Mouse (Mus musculus): ENCODE data around the gene Gm5269.

Gene Gm5269

DNA sequence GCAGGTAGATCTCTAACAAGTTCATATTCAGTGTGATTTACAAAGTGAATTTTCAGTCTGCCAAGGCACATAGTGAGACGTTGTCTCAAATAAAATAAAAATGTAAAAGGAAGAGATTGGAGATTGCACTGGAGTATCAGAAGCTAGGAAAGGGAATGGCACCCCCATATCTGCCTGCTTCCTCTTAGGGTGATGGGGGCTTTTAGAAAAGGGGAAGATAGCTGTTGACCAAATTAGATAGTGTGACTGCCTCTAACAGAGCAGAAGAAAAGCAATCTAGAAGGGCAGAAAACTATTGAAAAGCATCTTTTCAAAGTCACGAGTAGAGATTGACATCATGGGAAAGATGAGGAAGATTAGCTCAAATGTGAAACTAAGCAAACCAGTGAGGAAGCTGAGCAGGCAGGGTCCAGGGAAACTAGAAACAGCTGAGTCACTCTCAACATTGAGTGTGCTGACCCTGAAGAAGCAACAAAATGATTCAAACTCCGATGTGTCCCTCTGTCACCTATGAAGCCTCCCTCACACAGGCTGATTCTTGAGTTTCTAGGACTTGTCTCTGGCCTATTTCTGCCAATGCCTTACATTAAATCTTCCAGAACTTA, 8.7 kb downstream of the Gm5269 start:
- in situ Hi-C loops (cut with MboI, MseI): no loop called here

DNA sequence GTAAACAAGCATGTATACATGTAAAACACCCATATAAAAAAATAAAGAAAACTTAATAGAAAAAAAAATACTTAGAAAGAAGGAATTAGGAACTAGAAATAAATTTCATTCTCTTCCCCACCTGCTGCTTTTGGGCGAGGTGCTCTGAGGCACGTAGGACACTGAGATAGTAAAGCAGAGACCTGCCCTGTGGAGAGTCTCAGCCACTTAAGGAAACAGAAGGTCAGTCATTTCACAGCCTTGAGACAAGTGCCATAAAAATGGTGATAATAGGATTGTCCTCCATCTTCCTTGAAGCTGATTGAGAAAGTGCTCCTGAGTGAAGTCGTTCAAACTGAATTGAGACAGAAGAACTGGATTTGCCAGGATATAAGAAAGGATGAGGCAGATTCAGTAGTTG, 12.6 kb downstream of the Gm5269 start:
- in situ Hi-C loops (cut with MboI, MseI): no loop called here

DNA sequence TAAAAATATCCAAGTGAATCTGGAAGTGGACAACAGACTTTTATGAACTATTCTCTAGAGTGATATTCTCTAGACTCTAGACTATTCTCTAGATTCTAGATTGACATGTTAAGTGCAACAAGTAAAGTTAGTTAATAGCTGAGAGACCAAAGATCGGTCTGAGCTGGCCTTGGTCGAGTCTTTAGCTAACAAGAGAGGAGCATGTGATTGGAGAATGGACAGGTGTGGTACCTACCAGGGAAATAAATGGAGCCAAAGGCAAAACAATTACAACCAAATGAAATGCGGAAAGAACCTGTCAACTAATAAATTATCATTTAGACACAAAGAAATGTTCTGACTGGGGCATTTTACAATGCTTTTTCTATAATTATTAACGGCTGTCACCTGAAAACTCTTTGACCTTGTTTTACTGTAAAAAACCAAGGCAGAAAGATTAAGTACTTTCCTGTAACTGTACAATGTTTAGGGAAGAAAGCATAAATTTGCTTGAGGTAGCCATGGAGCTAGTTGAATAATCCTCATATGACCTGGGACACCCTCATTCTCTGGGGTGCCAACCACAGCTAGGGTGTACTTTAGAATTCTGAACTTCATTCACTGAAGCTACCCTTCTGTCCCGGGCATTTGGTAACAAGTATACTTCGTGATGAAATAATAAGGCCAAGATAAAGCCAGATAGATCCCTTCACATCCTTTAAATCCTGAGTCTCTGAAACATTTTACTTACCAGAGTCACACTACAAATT, 13.4 kb downstream of the Gm5269 start:
- in situ Hi-C loops (cut with MboI, MseI): no loop called here

DNA sequence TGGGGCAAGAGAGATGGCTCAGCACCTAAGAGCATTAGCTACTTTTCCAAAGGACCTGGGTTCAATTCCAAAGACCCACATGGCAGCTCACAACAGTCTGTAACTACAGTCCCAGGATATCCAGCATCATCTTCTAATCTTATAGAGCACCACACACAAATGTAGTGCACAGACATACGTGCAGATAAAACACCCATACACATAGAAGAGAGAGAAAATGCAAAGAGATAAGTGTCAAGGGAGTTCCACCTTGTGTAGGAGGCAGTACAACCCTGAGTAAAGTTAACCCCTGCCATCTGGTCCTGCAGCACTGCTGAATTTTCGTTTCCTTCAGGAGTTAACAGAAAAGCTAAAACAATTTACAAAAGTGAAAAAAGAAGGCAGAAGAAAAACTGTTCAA, 14.4 kb downstream of the Gm5269 start:
- in situ Hi-C loops (cut with MboI, MseI): no loop called here

DNA sequence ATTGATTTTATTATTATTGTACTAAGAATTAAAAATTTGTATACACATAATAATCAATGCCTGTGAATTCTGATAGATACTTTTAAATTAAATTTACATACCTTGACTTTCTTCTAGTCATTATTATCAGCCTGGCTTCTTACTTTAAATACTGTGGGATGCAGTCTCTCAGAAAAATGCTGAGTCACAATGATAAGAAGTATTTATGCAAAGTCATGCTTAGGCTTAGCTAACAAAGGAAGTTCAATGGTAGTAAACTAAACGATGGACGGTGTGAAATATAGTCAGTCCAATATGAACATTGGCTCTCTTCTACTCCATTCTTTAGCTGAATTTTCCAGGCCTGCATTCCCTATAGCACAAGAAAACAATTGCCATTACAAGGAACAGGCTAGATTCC, 16.8 kb downstream of the Gm5269 start:
- in situ Hi-C loops (cut with MboI, MseI): no loop called here

DNA sequence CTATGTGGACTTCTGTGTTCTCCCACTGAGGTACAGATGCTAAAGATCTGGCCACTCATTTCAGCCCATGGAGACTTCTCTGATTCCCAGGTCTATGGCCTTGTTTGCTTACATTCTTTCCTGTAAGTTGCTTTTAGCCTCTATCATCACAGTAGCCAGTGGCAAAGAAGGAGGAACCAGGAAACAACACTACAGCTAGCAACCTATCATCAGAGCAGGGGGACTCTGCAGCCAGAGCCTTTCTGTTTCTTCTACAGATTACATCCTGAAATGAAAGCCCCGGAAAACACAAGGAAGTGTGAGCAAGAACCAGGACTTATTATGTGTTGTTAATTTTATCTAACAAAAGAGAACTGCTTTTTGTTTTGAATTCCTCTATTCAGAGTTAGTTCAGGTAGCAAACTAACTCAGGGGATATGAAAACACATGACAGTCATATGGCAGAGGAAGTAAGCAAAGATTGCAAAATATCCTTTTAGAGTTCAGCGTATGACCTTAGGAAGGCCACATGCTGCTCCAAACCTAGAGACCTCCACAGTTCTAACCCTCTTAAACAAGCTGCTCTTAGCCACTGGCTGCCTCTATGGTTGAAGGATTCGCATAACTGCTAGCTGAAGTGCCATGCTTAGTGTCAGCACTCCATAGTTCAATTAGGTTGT, 21.5 kb downstream of the Gm5269 start:
- in situ Hi-C loops (cut with MboI, MseI): no loop called here

DNA sequence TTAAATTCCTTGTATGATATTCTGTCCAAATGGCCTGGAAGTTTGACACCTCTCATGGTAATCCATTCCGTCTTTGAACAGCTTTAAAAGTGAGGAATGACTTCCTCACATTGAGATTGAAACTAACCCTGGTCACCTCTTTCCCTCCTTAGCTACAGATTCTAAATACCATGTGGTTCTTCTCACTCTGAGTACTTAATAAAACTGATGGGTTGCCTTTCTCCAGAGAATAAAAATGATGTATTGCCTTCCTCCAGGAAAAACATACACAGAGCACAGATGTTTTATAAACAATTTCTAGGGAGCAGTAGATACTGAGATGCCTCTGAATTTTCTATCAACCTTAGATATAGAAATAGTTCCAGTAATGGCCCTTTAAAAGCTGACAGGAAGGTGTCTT, 22.0 kb downstream of the Gm5269 start:
- in situ Hi-C loops (cut with MboI, MseI): no loop called here

DNA sequence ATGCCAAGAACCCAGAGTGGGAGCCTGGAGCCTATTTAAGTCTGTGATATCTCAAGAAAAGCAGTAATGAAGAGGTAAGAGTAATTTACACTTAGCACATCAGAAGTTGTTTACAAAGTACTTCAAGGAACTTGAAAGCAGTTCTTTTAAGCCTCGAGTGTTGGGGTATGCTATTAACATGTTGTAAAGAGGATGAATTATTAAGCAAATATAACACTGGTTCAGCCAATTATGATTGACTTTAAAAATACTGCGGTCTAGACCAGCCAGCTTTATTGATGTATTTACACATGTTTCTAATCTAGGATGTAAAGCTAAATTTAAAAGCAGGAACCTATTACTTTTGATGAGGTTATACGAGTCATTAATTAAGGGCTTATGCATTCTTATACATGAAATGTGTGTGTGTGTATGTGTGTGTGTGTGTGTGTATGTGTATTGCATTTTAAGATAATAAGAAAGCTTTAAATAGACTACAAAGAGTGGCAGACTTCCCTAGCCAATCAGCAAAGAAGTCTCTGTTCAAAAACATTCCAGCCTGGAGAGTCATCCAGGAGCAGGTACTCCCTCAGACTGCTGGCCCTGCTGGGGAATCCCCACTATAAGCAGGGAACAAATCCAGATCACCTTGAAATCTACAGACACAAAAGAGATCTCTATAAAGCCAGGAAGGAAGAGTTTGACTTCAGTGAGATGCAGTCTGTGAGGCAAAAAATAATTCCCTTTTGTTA, 23.6 kb downstream of the Gm5269 start:
- in situ Hi-C loops (cut with MboI, MseI): no loop called here

DNA sequence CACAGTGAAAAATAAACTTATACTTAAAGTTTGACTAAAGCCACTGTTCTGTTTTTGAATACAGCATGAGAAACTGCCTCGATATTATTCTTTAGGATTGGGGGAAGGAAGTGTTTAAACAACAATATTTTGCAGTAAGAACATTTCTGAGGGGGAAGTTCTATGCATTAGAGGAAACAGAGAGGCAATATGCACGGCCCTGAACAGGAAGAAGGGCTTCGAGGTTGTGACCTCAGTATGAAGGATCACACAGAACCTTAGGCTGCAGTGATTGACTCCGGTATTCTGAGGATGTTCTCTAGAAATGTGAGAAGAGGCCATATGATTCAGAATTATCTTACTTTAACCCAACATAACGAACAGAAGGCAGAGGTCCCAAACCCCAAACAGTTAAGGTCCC, 24.3 kb downstream of the Gm5269 start:
- in situ Hi-C loops (cut with MboI, MseI): no loop called here

DNA sequence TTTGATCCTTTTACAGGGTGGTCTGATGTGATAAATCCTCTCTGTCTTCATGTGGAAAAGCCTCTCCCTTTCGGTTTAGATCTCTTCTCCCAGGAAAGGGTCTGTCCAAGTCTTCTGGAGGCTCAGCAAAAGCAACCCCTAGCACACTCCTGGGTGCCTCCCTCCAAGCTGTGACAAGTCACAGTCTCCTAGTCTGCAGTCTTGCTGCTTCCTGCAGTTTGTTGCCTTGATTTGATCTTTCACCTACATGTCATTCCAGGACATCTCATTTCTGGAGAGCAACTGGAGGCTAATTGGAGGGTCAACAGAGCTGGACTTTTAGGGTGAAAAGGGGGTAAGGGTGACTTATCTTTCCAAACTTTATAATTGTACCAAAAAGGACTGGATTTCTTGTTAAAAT, 24.8 kb downstream of the Gm5269 start:
- in situ Hi-C loops (cut with MboI, MseI): no loop called here

DNA sequence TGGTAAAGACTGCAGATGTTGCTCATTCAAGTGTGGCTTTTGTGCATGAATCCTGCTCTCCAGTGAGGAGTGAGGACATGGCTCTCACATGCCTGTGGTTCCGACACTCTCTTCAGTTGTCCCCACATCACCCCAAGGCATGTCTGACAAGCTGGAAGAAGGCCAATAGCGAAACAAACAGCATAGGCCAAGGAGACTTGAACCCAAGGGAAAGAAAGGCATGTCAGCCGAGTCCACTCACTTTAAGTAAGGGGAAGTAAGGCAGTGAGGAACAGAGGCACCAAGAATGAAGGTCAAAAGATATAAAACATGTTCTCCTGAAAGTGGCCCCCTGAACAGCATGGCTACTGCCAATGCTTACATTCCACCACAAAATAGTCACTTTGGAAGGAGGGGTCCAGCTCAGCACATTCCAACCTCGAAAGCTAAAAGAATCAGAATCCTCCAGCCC, 25.5 kb downstream of the Gm5269 start:
- in situ Hi-C loops (cut with MboI, MseI): no loop called here

DNA sequence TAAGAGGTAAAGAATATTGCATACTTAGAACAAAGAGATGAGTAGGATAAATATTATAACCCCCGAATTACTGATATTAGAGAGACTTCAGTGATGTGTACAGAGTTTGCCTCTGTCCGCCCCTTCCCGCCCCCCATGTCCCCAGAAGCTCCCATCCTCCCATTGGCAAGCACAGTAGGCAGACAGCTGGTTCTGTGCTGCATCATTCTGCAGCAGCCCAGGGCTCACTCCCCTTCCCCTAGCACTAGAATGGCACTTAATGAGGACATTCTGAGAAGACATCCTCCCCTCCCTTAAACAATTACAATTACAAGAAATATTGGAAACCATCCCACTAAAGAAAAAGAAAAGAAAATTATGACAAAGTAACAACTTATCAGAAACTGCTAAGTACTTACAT, 26.4 kb downstream of the Gm5269 start:
- in situ Hi-C loops (cut with MboI, MseI): no loop called here

DNA sequence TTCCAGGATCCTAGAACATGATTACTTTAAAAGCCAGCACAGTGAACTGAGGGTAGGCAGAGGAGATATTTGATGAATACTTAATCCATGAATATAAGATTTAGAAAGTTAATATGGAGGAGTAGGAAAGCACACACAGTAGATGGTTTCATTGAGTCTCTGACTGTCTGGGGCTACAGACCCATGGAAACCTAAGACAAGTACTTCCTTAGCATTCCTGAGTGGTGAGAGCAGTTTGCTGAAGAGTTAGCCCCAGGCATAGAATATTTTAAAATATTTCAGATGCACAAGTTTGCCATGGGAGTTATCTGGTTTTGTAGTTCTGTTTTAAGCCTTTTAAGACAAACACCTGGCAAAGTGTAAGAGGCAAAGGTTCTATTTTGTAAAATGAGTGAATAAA, 28.9 kb downstream of the Gm5269 start:
- in situ Hi-C loops (cut with MboI, MseI): no loop called here

DNA sequence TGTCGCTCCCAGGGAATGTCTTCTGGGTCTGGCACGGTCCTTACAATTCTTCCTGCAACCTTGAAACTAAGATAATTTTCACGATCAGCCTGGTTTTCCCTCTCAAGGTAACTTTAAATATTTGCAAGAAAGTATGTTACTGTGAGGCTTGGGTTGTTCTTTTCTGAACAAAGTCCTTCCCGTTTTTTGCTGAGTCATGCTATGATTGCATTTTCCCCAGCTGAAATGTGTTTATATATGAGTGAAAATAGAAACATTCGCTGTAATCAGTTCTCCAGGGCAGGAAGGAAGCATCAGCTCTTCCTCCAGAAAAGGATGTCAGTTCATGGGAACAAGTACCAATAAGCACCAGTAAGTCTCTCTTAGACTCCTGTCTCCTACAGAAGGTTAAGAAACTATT, 29.7 kb downstream of the Gm5269 start:
- in situ Hi-C loops (cut with MboI, MseI): no loop called here

DNA sequence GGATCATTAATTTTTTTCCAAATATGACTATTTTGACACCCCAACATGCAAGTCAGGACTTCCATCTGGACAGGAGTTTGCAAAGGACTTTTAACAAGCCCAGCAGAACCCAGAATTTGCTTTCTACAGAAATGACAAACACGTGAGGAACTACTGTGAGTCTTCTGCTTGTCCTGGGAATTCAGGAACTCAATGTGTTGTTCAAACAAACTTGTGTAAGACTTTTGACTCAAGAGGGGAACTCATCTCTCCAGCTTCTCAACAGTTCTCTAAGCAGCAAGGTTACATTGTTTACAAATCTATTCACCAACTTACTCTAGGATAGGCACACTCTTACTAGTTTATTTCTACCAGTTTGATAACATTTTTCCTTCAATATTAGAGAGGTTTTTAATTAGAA, 32.0 kb downstream of the Gm5269 start:
- in situ Hi-C loops (cut with MboI, MseI): no loop called here

DNA sequence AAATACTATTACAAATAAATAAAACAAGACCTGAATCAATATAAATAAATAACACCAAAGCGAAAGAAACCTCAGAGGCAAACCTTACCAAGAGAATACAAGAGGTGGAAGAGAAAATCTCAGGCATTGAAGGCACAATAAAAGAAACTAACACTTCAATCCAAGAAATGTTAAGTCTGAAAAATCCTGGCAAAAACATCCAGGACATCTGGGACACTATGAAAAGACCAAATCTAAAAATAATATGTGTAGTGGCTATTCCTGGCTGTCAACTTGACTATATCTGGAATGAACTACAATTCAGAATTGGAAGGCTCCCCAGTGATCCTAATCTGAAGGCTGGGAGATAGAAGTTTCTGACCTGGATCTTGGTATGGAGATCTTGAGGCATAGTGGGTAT, 44.6 kb downstream of the Gm5269 start:
- in situ Hi-C loops (cut with MboI, MseI): loop anchor here (25.0 kb wide), 2 partner anchors 567 to 1092 kb away; no protein-coding TSS in a partner anchor

Measured in regulatory T cell (primary cell).